Mouse (Mus musculus) limb, embryonic 11.5 days (tissue): Measurements from ENCODE around the gene Klf2. TPM values are rescaled to one million over a fixed set of nuclear protein-coding genes. Genes with fewer than 3 reads are reported as not detected.

Experiments used
- ATAC-seq: fragments of 200-750 bp; cut with Nextera tagmentation; 2 replicates; pipeline ENCODE4 v1.8.0; 2017; ENCODE audit warnings: low read depth; ENCODE audit not compliant: insufficient number of reproducible peaks, low FRiP score, low TSS enrichment
- DNase-seq: peaks from one replicate; pipeline ENCODE4 v3.0.0-alpha.2; 2015; ENCODE audit warnings: low spot score
- H3K27ac ChIP-seq: fragments of 300-500 bp; sonication (generic); replicated peaks from 2 replicates; pipeline ENCODE4 v1.5.1; 2014; ENCODE audit warnings: low read depth, mild to moderate bottlenecking, low read length
- H3K27me3 ChIP-seq: fragments of 300-500 bp; sonication (generic); 2 replicates; pipeline ENCODE4 v1.6.1; 2014; ENCODE audit warnings: mild to moderate bottlenecking, low read length, mixed read lengths; ENCODE audit not compliant: control insufficient read depth, insufficient read depth
- H3K36me3 ChIP-seq: fragments of 300-500 bp; sonication (generic); 2 replicates; pipeline ENCODE4 v1.6.1; 2014; ENCODE audit warnings: mild to moderate bottlenecking, low read length, moderate library complexity, mixed read lengths; ENCODE audit not compliant: control insufficient read depth, insufficient read depth
- H3K4me1 ChIP-seq: fragments of 300-500 bp; sonication (generic); 2 replicates; pipeline ENCODE4 v1.6.1; 2014; ENCODE audit warnings: low read length, mixed read lengths; ENCODE audit not compliant: control insufficient read depth, insufficient read depth
- H3K4me2 ChIP-seq: fragments of 300-500 bp; sonication (generic); 2 replicates; pipeline ENCODE4 v1.6.1; 2014; ENCODE audit warnings: low read depth, mild to moderate bottlenecking, moderate library complexity; ENCODE audit not compliant: severe bottlenecking
- H3K4me3 ChIP-seq: fragments of 300-500 bp; sonication (generic); 2 replicates; pipeline ENCODE4 v1.5.1; 2014; ENCODE audit warnings: low read depth, low read length
- H3K9ac ChIP-seq: fragments of 300-500 bp; sonication (generic); 2 replicates; pipeline ENCODE4 v1.6.1; 2014; ENCODE audit warnings: mild to moderate bottlenecking, low read length
- H3K9me3 ChIP-seq: fragments of 300-500 bp; sonication (generic); 2 replicates; pipeline ENCODE4 v1.6.1; 2016; ENCODE audit warnings: low read length; ENCODE audit not compliant: control insufficient read depth
- whole genome bisulfite sequencing: fragments of 180-500 bp; shearing (Covaris S2); extraction: QIAGEN DNeasy Blood & Tissue Kit; methylation state at CpG from one replicate; pipeline ENCODE4 v1.1.7; 2014; 5-methylcytosine and 5-hydroxymethylcytosine counted together
- polyA plus RNA-seq: library from polyadenylated mRNA; unstranded; fragments of >200 nt; fragmentation: Nextera tagmentation; extraction: Ambion mirVana; gene quantifications from 2 replicates; pipeline ENCODE4 v1.2.1, GENCODE M21; 2014

The Klf2 gene
- polyA plus RNA-seq, 1 experiment from 2014 or later, result 4.2 TPM

DNA sequence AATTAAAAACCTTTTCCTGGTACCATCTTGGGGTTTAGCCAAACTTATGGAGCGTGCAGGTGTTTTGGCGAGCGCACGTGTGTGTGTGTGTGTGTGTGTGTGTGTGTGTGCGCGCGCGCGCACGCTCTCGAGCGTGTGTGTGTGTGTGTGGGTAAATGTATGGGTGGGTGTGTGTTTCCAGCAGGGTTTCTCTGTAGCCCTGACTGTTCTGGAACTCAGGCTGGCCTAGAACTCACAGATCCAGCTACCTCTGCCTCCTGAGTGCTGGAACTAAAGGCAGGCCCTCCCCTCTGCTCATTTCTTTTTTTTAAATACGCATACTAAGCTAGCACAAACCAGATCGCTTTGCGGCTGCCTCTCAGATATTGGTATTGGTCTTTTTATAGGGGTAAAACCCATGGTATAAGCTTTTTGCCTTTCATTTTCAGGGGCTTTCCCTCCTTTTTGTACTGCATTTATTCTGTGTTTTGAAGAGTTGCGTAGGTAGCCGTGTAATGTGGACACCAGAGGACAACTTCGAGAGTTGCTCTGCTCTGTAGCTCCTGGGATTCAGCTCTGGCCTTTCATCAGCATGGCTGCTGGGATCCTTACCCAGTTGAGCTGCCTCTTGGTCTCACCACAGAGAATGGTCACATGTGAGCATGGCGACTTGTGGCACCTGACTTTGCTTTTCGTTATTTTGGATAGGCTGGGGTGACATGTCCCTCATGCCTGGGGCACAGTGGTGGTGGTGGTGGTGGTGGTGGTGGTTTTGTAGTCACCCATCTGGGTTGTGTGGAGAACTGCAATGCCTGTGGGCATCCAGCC is 3.0 kb downstream of the Klf2 start:
- H3K4me1 ChIP-seq, result peaks cover 3% of the 10 kb centered on the region; the same call in 1 of the 2 replicates
- no peak overlapping the region for H3K9ac ChIP-seq
- no peaks in the 10 kb centered on the region for H3K36me3 ChIP-seq
- no peaks in the 10 kb centered on the region for H3K9me3 ChIP-seq
- ATAC-seq (no peak), DNase-seq (no peak)
- peaks cover 39% of the 10 kb centered on the region for H3K27me3 ChIP-seq
- no peak overlapping the region for H3K27ac ChIP-seq
- H3K4me3 ChIP-seq, result no peak overlapping the region
- H3K4me2 ChIP-seq, result no peak overlapping the region
- 92% methylated on average over 20 of the region's 20 CpGs for WGBS

DNA sequence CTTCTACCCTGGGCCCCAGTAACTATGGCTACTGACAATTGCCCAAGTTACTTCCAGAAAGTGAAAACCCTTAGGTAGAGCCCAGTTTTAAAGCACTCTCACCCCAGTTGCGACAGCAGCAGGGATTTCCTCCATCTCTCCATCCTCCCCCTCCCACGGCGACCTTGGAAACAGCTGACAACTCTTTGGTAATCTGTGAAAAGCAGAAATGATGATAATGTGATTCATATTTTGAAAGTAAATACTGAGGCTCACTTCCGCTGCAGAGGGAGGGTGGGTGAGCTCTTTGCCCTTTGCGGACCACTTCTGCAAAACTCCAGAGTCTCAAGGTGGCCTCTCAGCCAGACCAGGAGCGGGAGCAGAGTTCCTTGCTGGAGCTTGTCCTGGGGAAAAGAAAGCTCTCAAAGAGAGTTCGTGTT is 3.6 kb downstream of the Klf2 start:
- no peak overlapping the region for H3K4me2 ChIP-seq

DNA sequence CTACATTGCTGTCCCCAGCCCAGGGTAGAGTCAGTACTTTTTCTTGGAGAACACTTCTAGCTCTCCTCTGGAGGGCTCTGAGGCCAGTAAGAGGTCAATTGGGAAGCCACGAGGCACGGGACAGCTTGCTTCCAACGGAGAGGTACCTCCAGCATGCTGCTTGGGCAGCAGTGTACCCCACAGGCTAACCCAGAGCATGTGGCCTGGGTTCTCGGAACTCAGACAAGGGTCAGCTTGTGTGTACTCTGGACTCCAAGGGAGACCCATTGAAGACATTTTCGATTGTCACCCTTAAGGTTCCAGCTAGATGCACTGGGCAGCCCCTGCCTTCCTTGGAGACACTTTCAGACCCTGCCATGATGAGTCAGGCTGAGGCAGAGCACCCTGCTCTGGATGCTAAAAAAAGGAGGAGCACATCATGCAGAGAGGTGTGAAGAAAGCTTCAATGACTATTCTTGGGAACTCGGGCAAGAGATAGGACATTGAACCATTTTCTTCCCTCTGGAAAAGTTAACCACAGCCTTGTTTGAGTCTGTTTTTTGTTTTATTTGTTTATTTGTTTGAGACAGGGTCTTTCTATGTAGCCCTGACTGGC is 4.4 kb downstream of the Klf2 start:
- Histone ChIP-seq H3K36me3 (no peaks in the 10 kb centered on the region), H3K27ac (no peak overlapping the region), H3K9ac (no peak overlapping the region), H3K4me1 (peaks cover 3% of the 10 kb centered on the region; the same call in 1 of the 2 replicates), H3K9me3 (no peaks in the 10 kb centered on the region), H3K4me2 (no peak overlapping the region), H3K27me3 (peaks cover 39% of the 10 kb centered on the region), H3K4me3 (no peak overlapping the region)
- DNase-seq, result no peak
- no peak for ATAC-seq
- WGBS, result 69% methylated on average over 6 of the region's 6 CpGs

More for the DNA sequence above, 3.6 kb downstream of the Klf2 start:
- ATAC-seq (no peak), DNase-seq (no peak)
- 78% methylated on average over 7 of the region's 7 CpGs for WGBS
- H3K27ac ChIP-seq, result no peak overlapping the region
- no peak overlapping the region for H3K4me3 ChIP-seq
- H3K36me3 ChIP-seq, result no peaks in the 10 kb centered on the region
- H3K4me1 ChIP-seq, result peaks cover 3% of the 10 kb centered on the region; the same call in 1 of the 2 replicates
- H3K9ac ChIP-seq, result no peak overlapping the region
- no peaks in the 10 kb centered on the region for H3K9me3 ChIP-seq
- peaks cover 39% of the 10 kb centered on the region for H3K27me3 ChIP-seq

DNA sequence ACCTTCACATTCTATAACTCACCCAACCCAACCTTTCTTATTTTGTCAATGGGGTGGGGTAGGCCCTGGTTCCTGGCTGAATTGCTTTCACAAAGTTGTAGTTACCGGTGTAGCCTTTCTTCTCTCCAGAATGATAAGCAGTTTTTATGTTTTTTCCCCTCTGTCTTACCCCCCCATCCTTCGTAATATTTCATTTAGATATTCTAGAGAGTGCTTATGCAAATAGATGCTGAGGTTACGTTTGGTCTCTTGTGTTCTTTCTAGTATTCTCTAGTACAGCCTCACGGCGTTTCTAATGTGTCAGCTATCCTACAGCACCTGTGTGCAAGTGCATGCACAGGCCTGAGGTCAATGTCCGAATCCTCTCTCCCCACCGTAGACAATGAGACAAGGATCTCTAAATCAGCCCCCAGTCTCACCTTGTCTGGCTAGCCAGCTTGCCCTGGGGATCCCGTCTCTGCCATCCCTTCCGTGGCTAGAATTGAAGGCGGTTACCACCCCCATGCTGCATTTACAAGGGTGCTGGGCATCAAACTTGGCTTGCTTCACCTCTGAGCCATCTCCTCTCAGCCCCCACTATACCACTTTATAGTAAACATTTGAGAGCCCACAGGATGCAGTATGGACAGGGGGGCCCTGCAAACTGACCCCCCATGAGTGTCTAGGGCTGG is 5.3 kb downstream of the Klf2 start:
- WGBS, result 83% methylated on average over 10 of the region's 10 CpGs
- Histone ChIP-seq H3K9ac (no peak overlapping the region), H3K4me2 (no peak overlapping the region), H3K4me1 (0 out of 2 replicates have a peak, but pooled peaks cover 3% of the 10 kb centered on the region), H3K36me3 (no peaks in the 10 kb centered on the region), H3K4me3 (no peak overlapping the region), H3K27ac (no peak overlapping the region), H3K9me3 (no peaks in the 10 kb centered on the region), H3K27me3 (peaks cover 35% of the 10 kb centered on the region)
- no peak for ATAC-seq
- DNase-seq, result no peak

DNA sequence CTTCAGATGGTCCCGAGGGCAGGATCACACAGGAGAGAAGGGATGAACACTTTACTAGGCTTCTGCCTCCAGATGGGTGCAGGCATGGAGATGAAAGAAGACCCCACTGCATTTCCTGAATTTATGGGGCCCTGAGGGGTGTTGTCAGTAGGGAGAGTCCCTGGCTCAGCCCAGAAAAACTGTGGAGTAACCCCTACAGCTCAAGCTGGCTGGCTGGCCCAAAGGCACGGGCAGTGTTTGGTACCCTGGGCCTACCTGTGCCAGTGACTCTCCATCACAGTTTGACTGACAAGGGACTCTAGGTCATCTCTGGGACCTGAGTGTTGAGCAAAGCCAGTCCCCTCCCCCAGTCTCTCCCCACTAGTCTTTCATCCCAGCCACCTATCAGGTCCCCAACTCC is 5.9 kb downstream of the Klf2 start:
- DNase-seq (no peak), ATAC-seq (no peak)
- Histone ChIP-seq H3K9ac (no peak overlapping the region), H3K27ac (no peak overlapping the region), H3K36me3 (no peaks in the 10 kb centered on the region), H3K4me2 (no peak overlapping the region), H3K27me3 (peaks cover 30% of the 10 kb centered on the region), H3K4me3 (no peak overlapping the region), H3K4me1 (0 out of 2 replicates have a peak, but pooled peaks cover 3% of the 10 kb centered on the region), H3K9me3 (no peaks in the 10 kb centered on the region)
- WGBS, result 80% methylated on average over 2 of the region's 2 CpGs

DNA sequence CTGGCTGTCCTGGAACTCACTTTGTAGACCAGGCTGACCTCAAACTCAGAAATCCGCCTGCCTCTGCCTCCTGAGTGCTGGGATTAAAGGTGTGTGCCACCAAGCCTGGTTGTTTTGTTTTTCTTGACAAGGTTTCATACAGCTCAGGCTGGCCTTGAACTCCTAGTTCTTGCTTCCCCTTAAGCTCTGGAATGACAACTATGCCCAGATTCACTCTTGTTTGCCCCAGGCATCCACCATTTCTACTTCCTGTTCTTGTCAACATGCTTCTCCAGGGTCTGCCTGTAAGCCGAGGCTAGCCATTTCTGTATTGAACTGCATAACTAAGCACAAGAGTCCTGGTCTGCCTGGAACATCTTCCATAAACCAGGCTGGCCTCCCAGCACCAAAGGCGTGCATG is 10.3 kb downstream of the Klf2 start:
- H3K4me3 ChIP-seq, result no peak overlapping the region
- H3K4me1 ChIP-seq, result no peaks in the 10 kb centered on the region
- WGBS, result 92% methylated on average over 3 of the region's 3 CpGs
- H3K27ac ChIP-seq, result no peak overlapping the region
- ATAC-seq, result no peak
- H3K9me3 ChIP-seq, result no peaks in the 10 kb centered on the region
- DNase-seq, result no peak
- H3K9ac ChIP-seq, result no peak overlapping the region
- no peak overlapping the region for H3K4me2 ChIP-seq
- no peaks in the 10 kb centered on the region for H3K36me3 ChIP-seq
- no peaks in the 10 kb centered on the region for H3K27me3 ChIP-seq

DNA sequence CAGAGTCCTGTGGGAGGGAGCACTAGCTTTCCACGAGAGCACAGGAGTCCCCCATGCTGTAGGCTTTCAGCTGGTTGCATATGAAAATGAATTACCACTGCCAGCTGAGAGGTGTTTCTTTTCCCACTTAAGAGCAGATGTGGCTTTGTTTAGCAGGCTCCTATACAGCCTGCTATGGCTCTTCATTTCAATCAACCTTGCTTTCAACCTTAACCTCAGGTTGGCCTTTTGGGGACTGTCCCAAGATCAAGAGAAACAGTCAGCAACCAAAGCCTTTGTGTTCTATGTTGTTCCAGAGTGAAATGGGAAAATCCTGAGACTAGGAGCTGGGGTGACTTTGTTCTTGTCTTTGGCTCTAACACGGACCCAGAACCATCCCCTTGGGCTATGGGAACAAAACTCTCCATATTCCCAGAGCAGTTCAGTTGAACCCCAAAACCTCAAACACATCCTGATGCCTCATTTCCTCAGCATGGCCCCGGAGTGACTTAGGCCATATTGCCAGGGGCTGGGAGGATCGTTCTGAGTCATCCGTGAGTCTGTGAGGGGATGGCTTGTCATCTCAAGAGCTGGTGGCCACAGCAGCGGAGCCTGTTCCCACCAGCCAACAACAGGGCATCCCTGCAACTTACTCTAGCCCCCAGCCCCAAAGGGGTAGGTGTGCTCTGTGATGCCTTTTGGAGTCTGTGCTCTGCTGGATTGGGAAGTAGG is 12.1 kb downstream of the Klf2 start:
- no peak for ATAC-seq
- no peaks in the 10 kb centered on the region for H3K27me3 ChIP-seq
- H3K4me3 ChIP-seq, result no peak overlapping the region
- H3K4me1 ChIP-seq, result no peaks in the 10 kb centered on the region
- WGBS, result 83% methylated on average over 6 of the region's 6 CpGs
- no peaks in the 10 kb centered on the region for H3K9me3 ChIP-seq
- no peak for DNase-seq
- H3K9ac ChIP-seq, result no peak overlapping the region
- H3K27ac ChIP-seq, result no peak overlapping the region
- H3K36me3 ChIP-seq, result no peaks in the 10 kb centered on the region
- H3K4me2 ChIP-seq, result no peak overlapping the region

DNA sequence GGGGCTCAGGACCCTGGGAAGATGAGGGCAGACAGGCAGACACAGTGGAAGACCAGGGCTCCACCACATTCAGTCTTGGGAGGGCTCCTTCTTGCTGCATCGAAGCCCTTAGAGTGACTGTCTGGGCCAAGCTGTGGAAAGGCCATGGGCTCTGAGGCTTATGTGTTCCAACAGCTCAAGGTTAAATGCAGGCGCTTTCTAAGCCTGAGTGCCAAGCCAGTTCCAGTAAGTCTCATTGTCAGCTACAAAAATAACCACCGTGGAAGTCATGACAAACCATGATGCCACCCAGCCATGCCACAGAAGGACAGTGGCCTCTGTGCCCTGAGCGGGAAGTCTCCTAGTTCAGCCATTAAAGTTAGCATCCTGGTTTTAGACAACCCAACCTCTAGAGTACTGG is 12.8 kb downstream of the Klf2 start:
- Histone ChIP-seq H3K9me3 (no peaks in the 10 kb centered on the region), H3K27ac (no peak overlapping the region), H3K36me3 (no peaks in the 10 kb centered on the region), H3K9ac (no peak overlapping the region), H3K4me3 (no peak overlapping the region), H3K4me2 (no peak overlapping the region), H3K4me1 (no peaks in the 10 kb centered on the region), H3K27me3 (no peaks in the 10 kb centered on the region)
- ATAC-seq (no peak), DNase-seq (no peak)
- WGBS, result 89% methylated on average over 4 of the region's 4 CpGs
